Mouse (Mus musculus) cerebellum, adult 8-10 months (tissue): ENCODE data around the gene Zranb3.
A peak's percentile ranks its signal among the peaks of the same experiment; 100 is the strongest.
"Not testable (repeated sequence)": the region's sequence is repeated elsewhere in the genome, so short reads cannot be mapped to it uniquely, and the experiment has no call there.

Experiments used
- DNase-seq: peaks from one replicate; pipeline ENCODE4 v3.0.0; 2022

The Zranb3 gene

GRCm38 (mm10) chr1:127985391-127985790 lies 117.5 kb downstream of the Zranb3 start:
- no peak for DNase-seq

- no peak for DNase-seq
These were observed 119.4 kb downstream of the Zranb3 start for GRCm38 (mm10) chr1:127983274-127983993.

GRCm38 (mm10) chr1:127982268-127982667 lies 120.6 kb downstream of the Zranb3 start:
- no peak for DNase-seq

- DNase-seq: no peak
These were observed 121.8 kb downstream of the Zranb3 start for GRCm38 (mm10) chr1:127980911-127981559.

GRCm38 (mm10) chr1:127978125-127978524 lies 124.7 kb downstream of the Zranb3 start:
- DNase-seq: no peak

GRCm38 (mm10) chr1:127976106-127976505 lies 126.7 kb downstream of the Zranb3 start:
- no peak for DNase-seq

GRCm38 (mm10) chr1:127975676-127976075 lies 127.2 kb downstream of the Zranb3 start:
- DNase-seq: no peak

GRCm38 (mm10) chr1:127974082-127974481 lies 128.8 kb downstream of the Zranb3 start:
- DNase-seq: no peak

- DNase-seq: no peak
These were observed 132.0 kb downstream of the Zranb3 start for GRCm38 (mm10) chr1:127970870-127971269.

GRCm38 (mm10) chr1:127963326-127963725 lies 139.5 kb downstream of the Zranb3 start:
- no peak for DNase-seq

GRCm38 (mm10) chr1:127961140-127961539 lies 141.7 kb downstream of the Zranb3 start:
- no peak for DNase-seq

- no peak for DNase-seq
These were observed 143.5 kb downstream of the Zranb3 start for GRCm38 (mm10) chr1:127959312-127959718.

GRCm38 (mm10) chr1:127958801-127959200 lies 144.0 kb downstream of the Zranb3 start:
- no peak for DNase-seq

- DNase-seq: no peak
These were observed 146.3 kb downstream of the Zranb3 start for GRCm38 (mm10) chr1:127956524-127956923.

- DNase-seq: no peak
These were observed 148.0 kb downstream of the Zranb3 start for GRCm38 (mm10) chr1:127954800-127955199.

GRCm38 (mm10) chr1:127954198-127954597 lies 148.6 kb downstream of the Zranb3 start:
- DNase-seq: not testable (repeated sequence)

- no peak for DNase-seq
These were observed 150.6 kb downstream of the Zranb3 start for GRCm38 (mm10) chr1:127952276-127952675.

- no peak for DNase-seq
These were observed 154.1 kb downstream of the Zranb3 start for GRCm38 (mm10) chr1:127948748-127949147.

GRCm38 (mm10) chr1:127946615-127947249 lies 156.1 kb downstream of the Zranb3 start:
- DNase-seq: no peak

- DNase-seq: peak; percentile 6
These were observed 156.9 kb downstream of the Zranb3 start for GRCm38 (mm10) chr1:127945696-127946575.

- DNase-seq: no peak
These were observed 159.3 kb downstream of the Zranb3 start for GRCm38 (mm10) chr1:127943516-127943915.

- no peak for DNase-seq
These were observed 160.6 kb downstream of the Zranb3 start for GRCm38 (mm10) chr1:127942231-127942630.

GRCm38 (mm10) chr1:127937277-127937676 lies 165.6 kb downstream of the Zranb3 start:
- no peak for DNase-seq
